Mouse (Mus musculus): ENCODE measurements around the gene Cdkl4. TPM values are rescaled to one million over a fixed set of nuclear protein-coding genes. Genes with fewer than 3 reads are reported as not detected.

Cdkl4 gene
- polyA plus RNA-seq (2015; fragmentation: Nextera tagmentation; extraction: Ambion mirVana) = 6.3 and 6.4 TPM in 2 replicates

GRCm38 (mm10) chr17:80577639-80578038, at the start of gene Cdkl4:
Gene Cdkl4 (minus strand): TSS chr17:80577813.
- Histone ChIP-seq H3K4me1 (ENCODE audit: control insufficient read depth, insufficient read depth, low read length) (peaks cover 7% of the 10 kb centered on the region), H3K9ac (ENCODE audit: low read depth, low read length) (peak within 1 kb of the TSS; percentile 74), H3K27me3 (ENCODE audit: control insufficient read depth, insufficient read depth, low read depth, low read length) (no peaks in the 10 kb centered on the region), H3K36me3 (ENCODE audit: control insufficient read depth, insufficient read depth, low read length) (peaks cover 3% of the 10 kb centered on the region; the same call in 1 of the 2 replicates), H3K9me3 (replicated peaks; ENCODE audit: control insufficient read depth, low read length, poor library complexity, severe bottlenecking) (no peaks in the 10 kb centered on the region), H3K4me3 (ENCODE audit: low read depth, low read length) (peak within 1 kb of the TSS; percentile 53), H3K4me2 (ENCODE audit: low read length) (peak within 1 kb of the TSS; percentile 94), H3K27ac (ENCODE audit: low read length) (peak within 1 kb of the TSS; percentile 54)
- ATAC-seq = peak; percentile 58
- 71% methylated on average over 15 of the region's 15 CpGs for WGBS

GRCm38 (mm10) chr17:80624979-80625378, 47.4 kb upstream of the Cdkl4 start:
- Histone ChIP-seq H3K9me3 (replicated peaks; ENCODE audit: control insufficient read depth, low read length, poor library complexity, severe bottlenecking) (no peaks in the 10 kb centered on the region), H3K36me3 (ENCODE audit: control insufficient read depth, insufficient read depth, low read length) (peaks cover 3% of the 10 kb centered on the region; the same call in 1 of the 2 replicates), H3K4me2 (ENCODE audit: low read length) (no peak overlapping the region), H3K27me3 (ENCODE audit: control insufficient read depth, insufficient read depth, low read depth, low read length) (no peaks in the 10 kb centered on the region), H3K27ac (ENCODE audit: low read length) (no peak overlapping the region), H3K4me1 (ENCODE audit: control insufficient read depth, insufficient read depth, low read length) (no peaks in the 10 kb centered on the region), H3K4me3 (ENCODE audit: low read depth, low read length) (no peak overlapping the region), H3K9ac (ENCODE audit: low read depth, low read length) (no peak overlapping the region)
- ATAC-seq = no peak

GRCm38 (mm10) chr17:80621691-80622090, 44.1 kb upstream of the Cdkl4 start:
- no peak overlapping the region for H3K27ac ChIP-seq (ENCODE audit: low read length)
- H3K4me3 ChIP-seq (ENCODE audit: low read depth, low read length) = no peak overlapping the region
- no peak overlapping the region for H3K9ac ChIP-seq (ENCODE audit: low read depth, low read length)
- no peaks in the 10 kb centered on the region for H3K4me1 ChIP-seq (ENCODE audit: control insufficient read depth, insufficient read depth, low read length)
- WGBS = 91% methylated on average over 4 of the region's 4 CpGs
- ATAC-seq = no peak
- H3K27me3 ChIP-seq (ENCODE audit: control insufficient read depth, insufficient read depth, low read depth, low read length) = no peaks in the 10 kb centered on the region
- no peaks in the 10 kb centered on the region for H3K9me3 ChIP-seq (replicated peaks; ENCODE audit: control insufficient read depth, low read length, poor library complexity, severe bottlenecking)
- H3K4me2 ChIP-seq (ENCODE audit: low read length) = no peak overlapping the region
- peaks cover 1% of the 10 kb centered on the region; the same call in 1 of the 2 replicates for H3K36me3 ChIP-seq (ENCODE audit: control insufficient read depth, insufficient read depth, low read length)

- Histone ChIP-seq H3K27me3 (ENCODE audit: control insufficient read depth, insufficient read depth, low read depth, low read length) (no peaks in the 10 kb centered on the region), H3K36me3 (ENCODE audit: control insufficient read depth, insufficient read depth, low read length) (no peaks in the 10 kb centered on the region), H3K9ac (ENCODE audit: low read depth, low read length) (no peak overlapping the region), H3K9me3 (replicated peaks; ENCODE audit: control insufficient read depth, low read length, poor library complexity, severe bottlenecking) (no peaks in the 10 kb centered on the region), H3K27ac (ENCODE audit: low read length) (no peak overlapping the region), H3K4me2 (ENCODE audit: low read length) (no peak overlapping the region), H3K4me3 (ENCODE audit: low read depth, low read length) (no peak overlapping the region), H3K4me1 (ENCODE audit: control insufficient read depth, insufficient read depth, low read length) (no peaks in the 10 kb centered on the region)
- ATAC-seq = peak; percentile 74; the same call in 1 of the 2 replicates
- WGBS = 63% methylated on average over 5 of the region's 5 CpGs
These were observed 43.3 kb upstream of the Cdkl4 start for GRCm38 (mm10) chr17:80620786-80621423.

- no peaks in the 10 kb centered on the region for H3K4me1 ChIP-seq (ENCODE audit: control insufficient read depth, insufficient read depth, low read length)
- H3K4me2 ChIP-seq (ENCODE audit: low read length) = no peak overlapping the region
- no peak overlapping the region for H3K9ac ChIP-seq (ENCODE audit: low read depth, low read length)
- no peak overlapping the region for H3K4me3 ChIP-seq (ENCODE audit: low read depth, low read length)
- no peaks in the 10 kb centered on the region for H3K27me3 ChIP-seq (ENCODE audit: control insufficient read depth, insufficient read depth, low read depth, low read length)
- no peak overlapping the region for H3K27ac ChIP-seq (ENCODE audit: low read length)
- WGBS = 76% methylated on average over 13 of the region's 13 CpGs
- H3K9me3 ChIP-seq (replicated peaks; ENCODE audit: control insufficient read depth, low read length, poor library complexity, severe bottlenecking) = no peaks in the 10 kb centered on the region
- H3K36me3 ChIP-seq (ENCODE audit: control insufficient read depth, insufficient read depth, low read length) = peaks cover 4% of the 10 kb centered on the region; the same call in 1 of the 2 replicates
- no peak for ATAC-seq
These were observed 41.9 kb upstream of the Cdkl4 start for GRCm38 (mm10) chr17:80619556-80619955.

- Histone ChIP-seq H3K27me3 (ENCODE audit: control insufficient read depth, insufficient read depth, low read depth, low read length) (no peaks in the 10 kb centered on the region), H3K4me1 (ENCODE audit: control insufficient read depth, insufficient read depth, low read length) (no peaks in the 10 kb centered on the region), H3K36me3 (ENCODE audit: control insufficient read depth, insufficient read depth, low read length) (peaks cover 5% of the 10 kb centered on the region; the same call in 1 of the 2 replicates), H3K4me2 (ENCODE audit: low read length) (no peak overlapping the region), H3K4me3 (ENCODE audit: low read depth, low read length) (no peak overlapping the region), H3K27ac (ENCODE audit: low read length) (no peak overlapping the region), H3K9me3 (replicated peaks; ENCODE audit: control insufficient read depth, low read length, poor library complexity, severe bottlenecking) (no peaks in the 10 kb centered on the region), H3K9ac (ENCODE audit: low read depth, low read length) (no peak overlapping the region)
- WGBS = 60% methylated on average over 5 of the region's 5 CpGs
- ATAC-seq = no peak; the same call in 1 of the 2 replicates
These were observed 41.3 kb upstream of the Cdkl4 start for GRCm38 (mm10) chr17:80618890-80619289.

- peaks cover 52% of the 10 kb centered on the region for H3K36me3 ChIP-seq (ENCODE audit: control insufficient read depth, insufficient read depth, low read length)
- H3K4me3 ChIP-seq (ENCODE audit: low read depth, low read length) = no peak overlapping the region
- ATAC-seq = no peak
- WGBS = 98% methylated on average over 6 of the region's 6 CpGs
- H3K9me3 ChIP-seq (replicated peaks; ENCODE audit: control insufficient read depth, low read length, poor library complexity, severe bottlenecking) = no peaks in the 10 kb centered on the region; the same call in 1 of the 2 replicates
- H3K9ac ChIP-seq (ENCODE audit: low read depth, low read length) = no peak overlapping the region
- H3K27ac ChIP-seq (ENCODE audit: low read length) = no peak overlapping the region
- no peaks in the 10 kb centered on the region for H3K27me3 ChIP-seq (ENCODE audit: control insufficient read depth, insufficient read depth, low read depth, low read length)
- H3K4me2 ChIP-seq (ENCODE audit: low read length) = no peak overlapping the region
- H3K4me1 ChIP-seq (ENCODE audit: control insufficient read depth, insufficient read depth, low read length) = no peaks in the 10 kb centered on the region
These were observed 26.2 kb upstream of the Cdkl4 start for GRCm38 (mm10) chr17:80603806-80604205.

GRCm38 (mm10) chr17:80603079-80603625, 25.5 kb upstream of the Cdkl4 start:
- no peaks in the 10 kb centered on the region for H3K27me3 ChIP-seq (ENCODE audit: control insufficient read depth, insufficient read depth, low read depth, low read length)
- H3K9me3 ChIP-seq (replicated peaks; ENCODE audit: control insufficient read depth, low read length, poor library complexity, severe bottlenecking) = no peaks in the 10 kb centered on the region
- H3K27ac ChIP-seq (ENCODE audit: low read length) = no peak overlapping the region
- H3K4me2 ChIP-seq (ENCODE audit: low read length) = no peak overlapping the region
- ATAC-seq = no peak
- WGBS = 93% methylated on average over 19 of the region's 19 CpGs
- H3K4me3 ChIP-seq (ENCODE audit: low read depth, low read length) = no peak overlapping the region
- peaks cover 45% of the 10 kb centered on the region for H3K36me3 ChIP-seq (ENCODE audit: control insufficient read depth, insufficient read depth, low read length)
- H3K4me1 ChIP-seq (ENCODE audit: control insufficient read depth, insufficient read depth, low read length) = no peaks in the 10 kb centered on the region
- no peak overlapping the region for H3K9ac ChIP-seq (ENCODE audit: low read depth, low read length)

GRCm38 (mm10) chr17:80601371-80601770, 23.8 kb upstream of the Cdkl4 start:
- Histone ChIP-seq H3K36me3 (ENCODE audit: control insufficient read depth, insufficient read depth, low read length) (peaks cover 46% of the 10 kb centered on the region), H3K9ac (ENCODE audit: low read depth, low read length) (no peak overlapping the region), H3K27ac (ENCODE audit: low read length) (no peak overlapping the region), H3K4me2 (ENCODE audit: low read length) (no peak overlapping the region), H3K4me3 (ENCODE audit: low read depth, low read length) (no peak overlapping the region), H3K27me3 (ENCODE audit: control insufficient read depth, insufficient read depth, low read depth, low read length) (no peaks in the 10 kb centered on the region), H3K4me1 (ENCODE audit: control insufficient read depth, insufficient read depth, low read length) (no peaks in the 10 kb centered on the region), H3K9me3 (replicated peaks; ENCODE audit: control insufficient read depth, low read length, poor library complexity, severe bottlenecking) (no peaks in the 10 kb centered on the region)
- peak; percentile 45; the same call in 1 of the 2 replicates for ATAC-seq
- WGBS = 57% methylated on average over 13 of the region's 13 CpGs

All from midbrain, embryonic 16.5 days (tissue).